Mouse (Mus musculus): ENCODE measurements at regions not wholly inside any gene's neighbourhood (a gene's known extent, or its start where the extent isn't known, plus 50 kb on each side); places are given as distances from the start of the nearest gene placed in this dataset.

GRCm38 (mm10) chr12:73491370-73491769 is 54.8 kb downstream of the Tmem30b start:
- no peak for TF ChIP-seq MYC (IDR thresholded peaks at IDR 0.05; ENCODE audit: low read depth, low read length)
- TF ChIP-seq HCFC1 (IDR thresholded peaks at IDR 0.05; ENCODE audit: low read depth, low read length), result no peak
- no peak for TF ChIP-seq CHD2 (IDR thresholded peaks at IDR 0.05; ENCODE audit: low read length)
- TF ChIP-seq POLR2A (IDR thresholded peaks at IDR 0.05; ENCODE audit: control insufficient read depth in 1 of 2, insufficient read depth in 1 of 2, low read depth in 1 of 2, low read length in 2 of 2, poor library complexity in 1 of 2), result no peak
- no peak for TF ChIP-seq SIN3A (IDR thresholded peaks at IDR 0.05; ENCODE audit: low read length)
- no peak for TF ChIP-seq CTCF (IDR thresholded peaks at IDR 0.05 in 2 of 3, conservative IDR thresholded peaks at IDR 0.05 in 1 of 3; ENCODE audit: control insufficient read depth in 1 of 3, insufficient read depth in 1 of 3, low read depth in 2 of 3, low read length in 3 of 3, poor library complexity in 1 of 3, severe bottlenecking in 1 of 3)
- TF ChIP-seq POLR2AphosphoS2 (IDR thresholded peaks at IDR 0.05; ENCODE audit: low read length), result no peak
- no peak for TF ChIP-seq MYB (IDR thresholded peaks at IDR 0.05; ENCODE audit: low read depth, low read length)
- no peak for TF ChIP-seq MAX (IDR thresholded peaks at IDR 0.05; ENCODE audit: low read length)
- no peak for TF ChIP-seq E2F4 (IDR thresholded peaks at IDR 0.05; ENCODE audit: borderline replicate concordance, low read depth, low read length)
- no peak for TF ChIP-seq USF1 (IDR thresholded peaks at IDR 0.05; ENCODE audit: low read depth, low read length)

All from MEL (cell line).